Mouse (Mus musculus) hindbrain, embryonic 10.5 days (tissue): ENCODE data around the gene Atf6. TPM values are rescaled to one million over a fixed set of nuclear protein-coding genes. Genes with fewer than 3 reads are reported as not detected.

ENCODE experiments used
- DNase-seq: peaks from one replicate; pipeline ENCODE4 v3.0.0-alpha.2; 2017; ENCODE audit warnings: low spot score
- H3K27ac ChIP-seq: fragments of 300-500 bp; sonication (generic); 2 replicates; pipeline ENCODE4 v1.5.1; 2016; ENCODE audit warnings: mild to moderate bottlenecking, moderate library complexity
- H3K27me3 ChIP-seq: fragments of 300-500 bp; sonication (generic); 2 replicates; pipeline ENCODE4 v1.6.1; 2016; ENCODE audit warnings: mild to moderate bottlenecking; ENCODE audit not compliant: poor library complexity, insufficient read depth, severe bottlenecking
- H3K36me3 ChIP-seq: fragments of 300-500 bp; sonication (generic); 2 replicates; pipeline ENCODE4 v1.6.1; 2016; ENCODE audit warnings: mild to moderate bottlenecking, moderate library complexity
- H3K4me1 ChIP-seq: fragments of 300-500 bp; sonication (generic); replicated peaks from 2 replicates; pipeline ENCODE4 v1.6.1; 2016; ENCODE audit warnings: mild to moderate bottlenecking
- H3K4me3 ChIP-seq: fragments of 300-500 bp; sonication (generic); 2 replicates; pipeline ENCODE4 v1.5.1; 2016; ENCODE audit warnings: mild to moderate bottlenecking, moderate library complexity
- H3K9me3 ChIP-seq: fragments of 300-500 bp; sonication (generic); 2 replicates; pipeline ENCODE4 v1.6.1; 2016; ENCODE audit warnings: mild to moderate bottlenecking, moderate library complexity
- WGBS: fragments of 180-500 bp; shearing (Covaris S2); methylation state at CpG from one replicate; pipeline ENCODE4 v1.1.7; 2016; 5-methylcytosine and 5-hydroxymethylcytosine counted together
- polyA plus RNA-seq: library from polyadenylated mRNA; unstranded; fragments of >200 nt; fragmentation: Nextera tagmentation; extraction: Ambion mirVana; gene quantifications from 2 replicates; pipeline ENCODE4 v1.2.1, GENCODE M21; 2016

The Atf6 gene
- polyA plus RNA-seq, 1 experiment from 2014 or later = 7.7 TPM

DNA sequence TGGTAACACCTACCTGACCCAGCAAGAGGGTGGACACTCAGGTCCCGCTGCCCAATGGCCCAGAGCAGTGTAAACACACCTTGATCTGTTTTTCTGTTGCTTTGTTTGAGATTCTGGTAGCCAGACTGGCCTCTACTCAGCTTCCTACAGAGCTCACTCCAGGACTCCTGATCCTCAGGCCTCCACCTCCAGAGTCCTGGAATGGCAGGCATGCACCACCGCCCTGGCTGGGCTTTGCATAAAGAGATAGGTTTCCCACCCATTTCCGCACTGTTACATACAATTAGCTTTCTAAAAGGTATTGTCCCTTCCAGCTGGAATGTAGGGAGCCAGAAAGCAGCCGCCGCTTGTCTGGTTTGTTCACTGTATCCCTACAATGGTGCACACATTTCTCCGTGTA lies 3.8 kb upstream of the Atf6 start:
- H3K36me3 ChIP-seq = peaks cover 43% of the 10 kb centered on the region
- H3K9me3 ChIP-seq = no peaks in the 10 kb centered on the region
- DNase-seq = no peak
- WGBS = 84% methylated on average over 6 of the region's 6 CpGs
- H3K4me1 ChIP-seq = peaks cover 8% of the 10 kb centered on the region
- H3K4me3 ChIP-seq = no peak overlapping the region
- H3K27ac ChIP-seq = no peak overlapping the region
- H3K27me3 ChIP-seq = no peaks in the 10 kb centered on the region

DNA sequence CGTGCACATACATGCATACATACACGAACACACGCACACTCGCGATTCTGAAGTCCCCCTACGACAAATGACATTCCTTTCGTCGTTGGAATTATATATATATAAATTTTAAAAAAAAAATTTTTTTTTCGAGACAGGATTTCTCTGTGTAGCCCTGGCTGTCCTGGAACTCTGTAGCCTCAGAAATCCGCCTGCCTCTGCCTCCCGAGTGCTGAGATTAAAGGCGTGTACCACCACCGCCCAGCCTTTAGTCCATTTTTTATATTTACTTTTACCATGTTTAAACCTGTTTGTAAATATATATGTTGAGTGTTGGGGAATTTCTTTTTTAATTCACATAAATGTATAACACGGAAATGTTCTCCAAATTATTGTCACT lies 1.3 kb upstream of the Atf6 start:
- Histone ChIP-seq H3K27ac (peak overlapping the region; percentile 83), H3K4me1 (peaks cover 10% of the 10 kb centered on the region), H3K27me3 (no peaks in the 10 kb centered on the region), H3K9me3 (no peaks in the 10 kb centered on the region), H3K4me3 (peak overlapping the region; percentile 90), H3K36me3 (peaks cover 20% of the 10 kb centered on the region)
- no peak for DNase-seq
- WGBS = 22% methylated on average over 14 of the region's 14 CpGs

DNA sequence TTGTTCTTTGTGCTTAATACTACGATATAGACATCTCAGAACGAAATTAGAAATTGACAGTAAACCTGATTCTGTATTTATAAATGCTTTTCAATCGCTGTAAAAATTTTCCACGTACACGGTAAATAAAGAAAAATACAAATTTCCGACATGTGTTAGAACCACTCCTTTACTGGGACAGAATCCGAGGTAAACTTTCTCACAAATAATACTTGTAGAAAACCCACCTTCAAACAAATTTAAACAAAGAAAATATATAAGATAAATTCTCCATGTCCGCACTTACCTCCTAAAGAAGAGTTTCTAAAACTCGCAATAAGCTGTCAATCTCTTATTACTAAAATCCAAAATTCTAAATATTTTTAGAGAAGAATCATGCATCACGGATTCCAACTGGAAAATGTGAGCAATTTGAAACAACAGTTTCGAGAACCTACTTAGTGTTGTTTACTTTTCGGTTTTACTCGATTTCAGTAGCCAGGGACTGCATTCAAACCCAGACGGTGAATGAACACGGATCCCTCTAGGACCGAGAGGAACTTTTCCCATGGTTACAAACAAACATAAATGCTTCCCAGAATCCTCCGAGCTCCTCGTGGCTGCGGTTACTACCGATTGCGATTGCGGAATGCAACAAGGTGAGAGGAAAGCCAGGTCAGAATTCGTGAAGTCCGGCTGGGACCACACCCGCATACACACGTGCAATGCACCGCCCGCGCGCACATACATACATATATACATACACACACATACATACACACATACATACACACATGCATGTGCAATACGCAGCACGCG lies 735 bp upstream of the Atf6 start:
- Histone ChIP-seq H3K27me3 (no peaks in the 10 kb centered on the region), H3K36me3 (peaks cover 15% of the 10 kb centered on the region), H3K4me1 (peaks cover 10% of the 10 kb centered on the region), H3K9me3 (no peaks in the 10 kb centered on the region), H3K4me3 (peak overlapping the region; percentile 90), H3K27ac (peak overlapping the region; percentile 83)
- DNase-seq = peak; percentile 77
- 1% methylated on average over 33 of the region's 33 CpGs for WGBS

DNA sequence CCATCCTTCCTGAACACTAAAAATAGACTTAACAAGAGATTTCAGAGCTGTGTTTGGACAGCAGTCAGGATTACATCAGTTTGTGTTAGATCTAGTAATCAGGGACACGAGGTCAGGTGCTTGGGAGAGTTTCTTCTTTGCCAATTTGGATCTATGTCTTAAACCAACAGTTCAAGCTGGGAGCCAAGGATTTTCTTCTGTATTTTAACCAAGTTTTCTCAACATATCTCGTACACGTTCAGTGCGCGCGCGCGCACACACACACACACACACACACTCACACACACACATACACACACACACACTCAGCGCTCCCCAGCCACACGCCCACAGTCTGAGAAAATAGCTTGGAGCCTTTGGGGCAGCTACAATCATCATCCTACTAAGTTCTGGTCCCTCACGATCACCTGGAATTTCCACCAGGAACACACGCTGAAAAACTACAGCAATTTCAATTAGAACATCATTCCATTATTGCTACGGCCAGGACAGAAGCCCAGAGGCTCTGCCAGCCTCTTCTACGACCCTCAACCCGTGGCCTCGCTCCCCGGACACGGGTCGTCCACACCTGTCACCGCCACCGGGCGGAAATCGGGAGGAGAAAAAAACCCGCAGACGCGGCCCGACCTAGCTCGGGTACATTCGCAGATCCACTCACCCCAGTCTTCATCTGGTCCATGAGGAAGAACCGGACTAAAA lies 430 bp downstream of the Atf6 start:
- Histone ChIP-seq H3K9me3 (no peaks in the 10 kb centered on the region), H3K27me3 (no peaks in the 10 kb centered on the region), H3K4me3 (peak overlapping the region; percentile 90), H3K36me3 (peaks cover 10% of the 10 kb centered on the region), H3K4me1 (peaks cover 10% of the 10 kb centered on the region), H3K27ac (peak overlapping the region; percentile 83)
- no peak for DNase-seq
- WGBS = 4% methylated on average over 30 of the region's 30 CpGs

DNA sequence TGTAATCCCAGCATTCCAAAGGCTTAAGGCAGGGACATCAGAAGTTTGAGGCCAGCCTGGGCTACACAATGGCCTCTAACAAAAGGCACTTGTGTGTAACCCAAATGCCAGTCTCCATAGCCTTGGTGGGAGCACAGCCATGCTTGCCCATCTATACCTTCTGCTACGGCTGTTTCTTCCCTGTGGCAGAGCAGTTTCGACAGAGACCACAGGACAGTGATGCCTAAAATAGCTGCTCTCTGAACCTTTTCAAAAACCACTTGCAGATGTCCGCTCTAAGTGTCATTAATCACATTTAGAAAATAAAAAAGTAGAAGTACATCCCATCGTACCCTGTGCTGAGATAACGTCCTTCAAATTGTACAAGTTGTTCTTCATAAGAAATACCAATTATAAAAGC lies 2.2 kb downstream of the Atf6 start:
- Histone ChIP-seq H3K4me1 (peaks cover 10% of the 10 kb centered on the region), H3K27ac (no peak overlapping the region), H3K9me3 (no peaks in the 10 kb centered on the region), H3K27me3 (no peaks in the 10 kb centered on the region), H3K36me3 (no peaks in the 10 kb centered on the region), H3K4me3 (no peak overlapping the region)
- 89% methylated on average over 5 of the region's 5 CpGs for WGBS
- no peak for DNase-seq

DNA sequence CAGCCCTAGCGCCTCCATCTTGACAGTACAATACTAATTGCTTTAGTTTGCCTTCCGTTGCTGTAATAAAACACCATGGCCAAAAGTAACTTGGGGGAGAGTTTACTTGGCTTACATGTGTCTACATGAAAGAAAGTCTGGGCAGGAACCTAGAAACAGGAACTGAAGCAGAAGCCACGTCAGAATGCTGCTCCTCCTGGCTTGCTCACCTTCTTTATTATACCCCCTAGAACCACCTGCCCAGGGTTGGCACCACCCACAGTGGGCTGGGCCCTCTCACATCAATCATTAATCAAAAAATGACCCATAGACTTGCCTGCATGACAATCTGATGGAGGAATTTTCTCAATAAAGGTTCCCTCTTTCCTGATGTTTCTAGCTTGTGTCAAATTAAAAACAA lies 2.8 kb downstream of the Atf6 start:
- Histone ChIP-seq H3K27ac (no peak overlapping the region), H3K4me3 (no peak overlapping the region), H3K9me3 (no peaks in the 10 kb centered on the region), H3K36me3 (no peaks in the 10 kb centered on the region), H3K4me1 (peaks cover 10% of the 10 kb centered on the region), H3K27me3 (no peaks in the 10 kb centered on the region)
- WGBS = 81% methylated on average over 3 of the region's 3 CpGs
- DNase-seq = no peak

DNA sequence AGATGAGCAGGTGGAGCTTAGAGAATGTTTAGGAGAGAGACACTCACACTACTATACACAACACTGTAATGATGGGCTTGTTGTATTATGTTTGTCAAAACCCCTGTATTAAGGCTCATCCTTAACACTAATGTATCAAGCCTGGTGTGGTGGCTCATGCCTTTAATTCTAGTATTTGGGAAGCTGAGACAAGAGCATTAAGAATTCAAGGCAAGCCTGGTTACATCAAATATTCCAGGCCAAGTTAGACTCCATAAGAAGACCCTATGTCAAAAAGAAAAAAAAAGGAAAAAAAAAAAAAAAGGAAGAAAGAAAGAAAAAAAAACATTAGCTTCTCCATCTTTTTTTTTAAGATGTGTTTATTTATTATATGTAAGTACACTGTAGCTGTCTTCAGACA lies 3.3 kb downstream of the Atf6 start:
- no peaks in the 10 kb centered on the region for H3K27me3 ChIP-seq
- H3K4me1 ChIP-seq = peaks cover 10% of the 10 kb centered on the region
- H3K27ac ChIP-seq = no peak overlapping the region
- DNase-seq = no peak
- H3K4me3 ChIP-seq = no peak overlapping the region
- no peaks in the 10 kb centered on the region for H3K36me3 ChIP-seq
- H3K9me3 ChIP-seq = no peaks in the 10 kb centered on the region

DNA sequence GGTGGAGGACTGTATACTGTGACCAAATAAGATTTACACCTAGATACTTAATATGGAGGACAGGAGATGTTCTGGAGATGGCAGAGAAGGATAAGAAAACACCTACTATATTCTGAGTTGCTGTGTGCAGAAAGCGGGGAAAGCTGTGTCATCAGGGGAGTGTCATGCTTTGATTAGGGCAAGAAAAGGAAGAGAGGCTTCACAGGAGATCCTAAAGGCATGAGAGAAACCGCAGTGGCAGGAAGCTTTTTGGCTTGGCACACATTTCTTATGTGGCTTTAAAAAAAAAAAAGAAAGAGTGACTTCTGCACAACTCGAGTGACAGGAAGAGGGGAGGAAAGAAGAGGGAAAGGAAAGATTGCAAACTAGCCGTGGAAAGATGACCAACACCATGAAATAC lies 4.5 kb downstream of the Atf6 start:
- H3K27ac ChIP-seq = no peak overlapping the region
- 73% methylated on average over 4 of the region's 4 CpGs for WGBS
- H3K4me3 ChIP-seq = no peak overlapping the region
- DNase-seq = no peak
- no peaks in the 10 kb centered on the region for H3K36me3 ChIP-seq
- H3K9me3 ChIP-seq = no peaks in the 10 kb centered on the region
- no peaks in the 10 kb centered on the region for H3K27me3 ChIP-seq
- peaks cover 10% of the 10 kb centered on the region for H3K4me1 ChIP-seq

DNA sequence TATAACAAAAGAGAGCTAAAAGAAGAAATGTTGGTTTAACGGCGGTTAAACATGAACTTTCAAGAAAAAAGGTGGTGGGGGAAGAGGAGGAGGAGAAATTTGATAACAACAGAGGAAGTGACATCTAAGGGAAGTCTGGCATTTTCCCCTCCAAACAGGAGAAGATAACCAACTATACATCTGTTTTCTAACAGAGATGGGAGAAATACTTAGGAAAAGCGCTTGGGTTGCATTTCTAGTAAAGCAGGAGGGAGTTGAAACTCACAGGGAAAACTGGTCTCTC lies 5.2 kb downstream of the Atf6 start:
- WGBS = 77% methylated on average over 3 of the region's 3 CpGs
- H3K27me3 ChIP-seq = no peaks in the 10 kb centered on the region

DNA sequence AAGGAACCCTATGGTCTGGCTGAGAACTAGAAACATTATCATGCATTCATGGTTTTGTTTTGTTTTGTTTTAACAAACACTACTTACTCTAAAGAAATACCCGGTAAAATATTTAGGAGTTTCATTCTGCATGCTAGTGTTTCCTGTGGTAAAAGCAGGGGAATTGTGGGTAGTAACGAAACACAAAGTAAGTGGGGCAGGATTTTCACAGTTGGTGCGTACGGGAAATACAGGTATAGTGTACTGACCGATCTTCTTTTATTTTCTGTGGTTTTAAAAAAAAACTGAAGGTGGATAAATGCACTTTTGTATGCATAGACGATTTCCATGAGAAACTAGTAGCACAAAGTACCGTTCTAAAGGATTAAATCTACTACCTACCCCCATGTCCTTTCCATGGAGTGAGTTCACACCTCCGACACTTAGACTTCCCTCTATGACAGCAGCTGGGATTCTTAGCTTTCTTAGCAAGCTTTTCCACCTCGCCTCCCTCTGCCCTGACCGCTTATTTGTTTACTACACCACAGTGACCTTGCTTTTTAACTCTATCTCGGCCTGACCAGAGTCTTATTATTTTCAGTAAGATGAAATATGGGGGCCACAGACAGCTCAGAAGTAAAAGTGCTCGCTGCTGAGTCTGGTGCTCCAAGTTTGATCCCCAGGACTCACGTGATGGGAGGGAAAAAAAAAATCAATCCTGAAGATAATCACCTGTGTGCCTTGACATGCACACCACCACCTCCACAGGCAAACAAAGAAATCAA lies 5.7 kb downstream of the Atf6 start:
- Histone ChIP-seq H3K4me1 (peaks cover 7% of the 10 kb centered on the region), H3K27me3 (no peaks in the 10 kb centered on the region), H3K36me3 (no peaks in the 10 kb centered on the region), H3K4me3 (no peak overlapping the region), H3K27ac (no peak overlapping the region), H3K9me3 (no peaks in the 10 kb centered on the region)
- DNase-seq = no peak
- WGBS = 85% methylated on average over 13 of the region's 13 CpGs

More for the DNA sequence above, 5.2 kb downstream of the Atf6 start:
- Histone ChIP-seq H3K27ac (no peak overlapping the region), H3K36me3 (no peaks in the 10 kb centered on the region), H3K9me3 (no peaks in the 10 kb centered on the region), H3K4me1 (peaks cover 10% of the 10 kb centered on the region), H3K4me3 (no peak overlapping the region)
- no peak for DNase-seq

DNA sequence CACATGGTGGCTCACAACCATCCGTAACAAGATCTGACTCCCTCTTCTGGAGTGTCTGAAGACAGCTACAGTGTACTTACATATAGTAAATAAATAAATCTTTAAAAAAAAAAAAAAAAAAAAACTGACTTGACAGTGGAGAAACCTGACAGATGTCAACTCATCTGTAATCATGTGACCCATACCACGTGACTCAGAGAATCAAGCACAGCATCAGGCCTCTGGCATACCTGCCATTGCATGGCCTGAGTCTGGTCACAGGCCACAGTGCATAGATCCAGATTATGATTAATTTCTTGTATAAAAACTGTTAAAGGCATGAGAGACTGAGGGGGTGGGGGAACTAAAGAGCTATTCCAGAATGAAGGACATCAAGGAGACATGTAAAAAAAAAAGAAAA lies 8.7 kb downstream of the Atf6 start:
- DNase-seq = no peak
- H3K4me1 ChIP-seq = no peaks in the 10 kb centered on the region
- no peak overlapping the region for H3K27ac ChIP-seq
- 90% methylated on average over 2 of the region's 2 CpGs for WGBS
- H3K9me3 ChIP-seq = no peaks in the 10 kb centered on the region
- H3K27me3 ChIP-seq = no peaks in the 10 kb centered on the region
- no peak overlapping the region for H3K4me3 ChIP-seq
- no peaks in the 10 kb centered on the region for H3K36me3 ChIP-seq

DNA sequence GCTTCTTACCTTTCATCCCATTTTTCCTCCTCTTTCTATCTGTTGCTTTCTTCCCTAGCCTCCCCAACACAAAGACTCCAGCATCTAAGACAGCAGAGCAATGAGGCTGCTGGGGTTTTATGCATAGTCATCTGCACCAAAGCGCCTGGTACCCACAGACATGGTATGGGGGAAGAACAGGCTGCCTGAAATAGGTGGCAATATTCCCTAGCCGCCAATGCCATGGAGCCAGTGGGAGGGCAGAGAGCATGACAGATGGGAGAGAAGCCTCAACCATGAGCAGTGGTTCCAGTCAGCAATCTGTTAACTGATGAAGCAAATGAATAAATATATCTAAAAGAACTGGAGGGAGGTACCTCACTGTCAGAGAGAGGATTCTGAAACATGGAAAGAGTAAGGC lies 10.2 kb downstream of the Atf6 start:
- 87% methylated on average over 2 of the region's 2 CpGs for WGBS

DNA sequence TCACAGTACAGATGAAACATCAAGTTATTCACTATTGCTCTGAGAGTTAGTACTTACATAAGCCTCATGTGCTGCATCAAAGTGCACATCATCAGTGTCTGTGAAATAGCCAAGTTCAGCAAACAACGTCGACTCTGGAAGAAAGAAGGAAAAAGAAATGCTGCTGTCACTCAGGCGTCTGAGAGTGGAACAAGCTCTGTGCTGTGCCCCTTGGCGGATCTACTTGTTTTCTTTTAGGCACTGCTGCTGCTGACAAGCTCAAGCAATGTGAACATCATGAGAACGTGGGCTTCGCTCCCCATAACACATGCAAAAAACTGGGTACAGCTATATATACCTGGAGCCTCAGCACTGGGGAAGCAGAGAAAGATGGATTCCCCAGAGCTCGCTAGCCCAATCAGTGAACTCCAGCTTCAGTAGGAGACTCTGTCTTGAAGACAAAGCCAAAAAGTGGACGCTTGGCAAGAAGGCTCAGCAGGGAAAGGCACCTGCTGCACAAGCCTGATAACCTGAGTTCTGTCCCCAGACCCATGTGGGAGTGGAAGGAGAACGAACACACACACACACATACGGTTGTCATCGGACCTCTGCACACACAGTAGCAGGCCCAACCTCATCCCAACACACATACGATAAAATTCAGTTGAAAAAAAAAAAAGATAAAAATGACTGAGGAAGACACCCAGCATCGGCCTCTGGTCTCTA lies 12.4 kb downstream of the Atf6 start:
- Histone ChIP-seq H3K36me3 (peaks cover 8% of the 10 kb centered on the region), H3K27me3 (no peaks in the 10 kb centered on the region), H3K27ac (no peak overlapping the region), H3K4me1 (no peaks in the 10 kb centered on the region), H3K9me3 (no peaks in the 10 kb centered on the region), H3K4me3 (no peak overlapping the region)
- no peak for DNase-seq
- 91% methylated on average over 13 of the region's 13 CpGs for WGBS

More for the DNA sequence above, 10.2 kb downstream of the Atf6 start:
- H3K27ac ChIP-seq = no peak overlapping the region
- no peak overlapping the region for H3K4me3 ChIP-seq
- H3K4me1 ChIP-seq = no peaks in the 10 kb centered on the region
- no peaks in the 10 kb centered on the region for H3K9me3 ChIP-seq
- H3K36me3 ChIP-seq = no peaks in the 10 kb centered on the region
- no peaks in the 10 kb centered on the region for H3K27me3 ChIP-seq
- DNase-seq = no peak
